Mouse (Mus musculus) lung, postnatal 0 days (tissue): ENCODE measurements around the gene 4931406P16Rik.

Experiments
- CTCF ChIP-seq: IDR thresholded peaks from 2 replicates; pipeline ENCODE4 v1.5.1; 2016; ENCODE audit warnings: antibody characterized with exemption, mild to moderate bottlenecking
- EP300 ChIP-seq: IDR thresholded peaks from 2 replicates; pipeline ENCODE4 v1.6.1; 2016; ENCODE audit warnings: antibody characterized with exemption, mild to moderate bottlenecking, control low read depth

GRCm38 (mm10) chr7:34224308-34224707, 89.0 kb downstream of the 4931406P16Rik start:
- TF ChIP-seq CTCF (no peak), EP300 (no peak)
